15 mouse cellular contexts compared by ENCODE assay signal in genomic region chr14:89402568-89403339, GRCm38 (mm10).
DNase-seq lines count a peak whose midpoint lies in the region; ATAC-seq and TF ChIP-seq lines count a peak whose summit lies in the region.
"Had no signal": no experiment of that assay in that cellular context is flagged by ENCODE, and none has a peak within 500 bp of the region (broad histone marks: within the 10 kb centered on the region; RNA-seq: fewer than 3 reads in every experiment).

No protein-coding gene starts in this region.

- no peak overlapping the region for H3K9ac ChIP-seq in midbrain, embryonic 14.5 days (replicated peaks; ENCODE audit: low read length)
- H3K9ac ChIP-seq: embryonic facial prominence, embryonic 12.5 days; neural tube, embryonic 13.5 days had no signal

- TF ChIP-seq CTCF in layer of hippocampus, adult 2 months (conservative IDR thresholded peaks at IDR 0.05): peak; percentile 73

- DNase-seq in embryo, embryonic 11 days: peak; percentile 26
- DNase-seq in embryo, embryonic 9.5 days (ENCODE audit: extremely low spot score): no peak
- no peak for DNase-seq in layer of hippocampus, adult 2 months (ENCODE audit: low spot score in 2 of 2)
- DNase-seq in layer of hippocampus, adult 18-20 months (ENCODE audit: low spot score in 2 of 2): no peak
- DNase-seq in adipocyte (ENCODE audit: low spot score): peak; percentile 16
- peak; percentile 82 for DNase-seq in midbrain, embryonic 14.5 days
- no peak for DNase-seq in adrenal gland, adult (ENCODE audit: inconsistent age in 2 of 2, low spot score in 1 of 2)
- DNase-seq: B cell, adult 2 months; cerebellum, adult 9-10 months; kidney, adult 11 months; left cerebral cortex, postnatal 4 days; spleen, adult 18-20 months had no signal

- no peaks in the 10 kb centered on the region for H3K9me3 ChIP-seq in midbrain, embryonic 14.5 days (ENCODE audit: control insufficient read depth, low read length)
- H3K9me3 ChIP-seq: embryonic facial prominence, embryonic 12.5 days; neural tube, embryonic 13.5 days had no signal

- H3K27me3 ChIP-seq in midbrain, embryonic 14.5 days (ENCODE audit: control insufficient read depth, insufficient read depth, low read length): no peaks in the 10 kb centered on the region
- H3K27me3 ChIP-seq: embryonic facial prominence, embryonic 12.5 days; neural tube, embryonic 13.5 days had no signal

- H3K36me3 ChIP-seq in midbrain, embryonic 14.5 days (ENCODE audit: control insufficient read depth, insufficient read depth, low read length): no peaks in the 10 kb centered on the region
- H3K36me3 ChIP-seq: embryonic facial prominence, embryonic 12.5 days; neural tube, embryonic 13.5 days had no signal

- H3K4me3 ChIP-seq in layer of hippocampus, adult 2 months: no peak overlapping the region
- no peak overlapping the region for H3K4me3 ChIP-seq in midbrain, embryonic 14.5 days (replicated peaks; ENCODE audit: low read depth, low read length)
- H3K4me3 ChIP-seq: embryonic facial prominence, embryonic 12.5 days; neural tube, embryonic 13.5 days had no signal

- WGBS in midbrain, embryonic 14.5 days: 23% methylated on average over 3 of the region's 3 CpGs

- H3K4me2 ChIP-seq in midbrain, embryonic 14.5 days (ENCODE audit: low read length): no peak overlapping the region
- H3K4me2 ChIP-seq: embryonic facial prominence, embryonic 12.5 days; neural tube, embryonic 13.5 days had no signal

- no peaks in the 10 kb centered on the region for H3K4me1 ChIP-seq in midbrain, embryonic 14.5 days (ENCODE audit: control insufficient read depth, insufficient read depth, low read length)
- H3K4me1 ChIP-seq: embryonic facial prominence, embryonic 12.5 days; neural tube, embryonic 13.5 days had no signal

- ATAC-seq in midbrain, embryonic 14.5 days (ENCODE audit: low FRiP score, low TSS enrichment): peak; percentile 63; the same call in 1 of the 2 replicates
- ATAC-seq in megakaryocyte-erythroid progenitor cell, adult 5-6 weeks (replicated peaks; ENCODE audit: low FRiP score, low TSS enrichment, poor library complexity, severe bottlenecking): no peak

- no peak overlapping the region for H3K27ac ChIP-seq in layer of hippocampus, adult 2 months
- no peak overlapping the region for H3K27ac ChIP-seq in midbrain, embryonic 14.5 days (replicated peaks; ENCODE audit: low read depth, low read length)
- H3K27ac ChIP-seq: embryonic facial prominence, embryonic 12.5 days; neural tube, embryonic 13.5 days had no signal

Comparison
In these comparisons a context has a peak if more than half of its experiments do, and no peak if none do; other contexts are left out.
1. DNase-seq: peak in embryo, embryonic 11 days (single experiment), adipocyte (single experiment) and midbrain, embryonic 14.5 days (single experiment); none in embryo, embryonic 9.5 days (single experiment), layer of hippocampus, adult 2 months (0 of 2), layer of hippocampus, adult 18-20 months (0 of 2) and adrenal gland, adult (0 of 2).